Mouse (Mus musculus) splenic B cell, adult 2 months (primary cell): ENCODE results near the gene Lix1.

Experiments used
- DNase-seq: peaks from one replicate; pipeline ENCODE4 v3.0.0-alpha.2; 2011; ENCODE audit warnings: low read depth, low spot score
- H3K27me3 ChIP-seq: 2 replicates; pipeline ENCODE4 v1.6.1; 2012; ENCODE audit warnings: mild to moderate bottlenecking, low read length, moderate library complexity, mixed read lengths; ENCODE audit not compliant: control insufficient read depth, poor library complexity, insufficient read depth, severe bottlenecking
- H3K36me3 ChIP-seq: 2 replicates; pipeline ENCODE4 v1.6.1; 2012; ENCODE audit warnings: mild to moderate bottlenecking, low read length, moderate library complexity, mixed read lengths; ENCODE audit not compliant: control insufficient read depth, poor library complexity, insufficient read depth, severe bottlenecking

Gene Lix1

GRCm38 (mm10) chr17:17438576-17439191 is 36.2 kb downstream of the Lix1 start:
- Histone ChIP-seq H3K27me3 (no peaks in the 10 kb centered on the region), H3K36me3 (no peaks in the 10 kb centered on the region)
- no peak for DNase-seq

- DNase-seq: no peak
- no peaks in the 10 kb centered on the region for H3K36me3 ChIP-seq
- H3K27me3 ChIP-seq: no peaks in the 10 kb centered on the region
These were observed 39.5 kb downstream of the Lix1 start for GRCm38 (mm10) chr17:17441876-17442498.

GRCm38 (mm10) chr17:17444297-17444886 is 41.9 kb downstream of the Lix1 start:
- Histone ChIP-seq H3K36me3 (no peaks in the 10 kb centered on the region), H3K27me3 (no peaks in the 10 kb centered on the region)
- DNase-seq: no peak

- no peak for DNase-seq
- no peaks in the 10 kb centered on the region for H3K36me3 ChIP-seq
- no peaks in the 10 kb centered on the region for H3K27me3 ChIP-seq
These were observed 44.2 kb downstream of the Lix1 start for GRCm38 (mm10) chr17:17446683-17447082.

- no peaks in the 10 kb centered on the region for H3K27me3 ChIP-seq
These were observed 45.3 kb downstream of the Lix1 start for GRCm38 (mm10) chr17:17447821-17448220.

GRCm38 (mm10) chr17:17448737-17449440 is 46.4 kb downstream of the Lix1 start:
- DNase-seq: peak; percentile 19
- Histone ChIP-seq H3K36me3 (no peaks in the 10 kb centered on the region), H3K27me3 (no peaks in the 10 kb centered on the region)

More at GRCm38 (mm10) chr17:17447821-17448220, 45.3 kb downstream of the Lix1 start:
- no peak for DNase-seq
- H3K36me3 ChIP-seq: no peaks in the 10 kb centered on the region

GRCm38 (mm10) chr17:17449441-17449770 is 46.9 kb downstream of the Lix1 start:
- no peaks in the 10 kb centered on the region for H3K36me3 ChIP-seq
- H3K27me3 ChIP-seq: no peaks in the 10 kb centered on the region
- DNase-seq: no peak

- Histone ChIP-seq H3K36me3 (no peaks in the 10 kb centered on the region), H3K27me3 (no peaks in the 10 kb centered on the region)
- DNase-seq: no peak
These were observed 48.6 kb downstream of the Lix1 start for GRCm38 (mm10) chr17:17451102-17451501.

GRCm38 (mm10) chr17:17452617-17453016 is 50.1 kb downstream of the Lix1 start:
- no peak for DNase-seq
- H3K36me3 ChIP-seq: no peaks in the 10 kb centered on the region
- H3K27me3 ChIP-seq: no peaks in the 10 kb centered on the region

- no peaks in the 10 kb centered on the region for H3K27me3 ChIP-seq
- H3K36me3 ChIP-seq: no peaks in the 10 kb centered on the region
- no peak for DNase-seq
These were observed 52.1 kb downstream of the Lix1 start for GRCm38 (mm10) chr17:17454573-17454972.

GRCm38 (mm10) chr17:17485789-17486188 is 83.3 kb downstream of the Lix1 start:
- no peaks in the 10 kb centered on the region for H3K36me3 ChIP-seq
- no peak for DNase-seq
- no peaks in the 10 kb centered on the region for H3K27me3 ChIP-seq

- H3K36me3 ChIP-seq: no peaks in the 10 kb centered on the region
- no peak for DNase-seq
- H3K27me3 ChIP-seq: no peaks in the 10 kb centered on the region
These were observed 88.5 kb downstream of the Lix1 start for GRCm38 (mm10) chr17:17490820-17491621.

GRCm38 (mm10) chr17:17491622-17492001 is 89.1 kb downstream of the Lix1 start:
- no peaks in the 10 kb centered on the region for H3K27me3 ChIP-seq
- no peaks in the 10 kb centered on the region for H3K36me3 ChIP-seq
- DNase-seq: no peak

GRCm38 (mm10) chr17:17492116-17492515 is 89.6 kb downstream of the Lix1 start:
- no peak for DNase-seq
- Histone ChIP-seq H3K27me3 (no peaks in the 10 kb centered on the region), H3K36me3 (no peaks in the 10 kb centered on the region)
